Mouse (Mus musculus) hindbrain, embryonic 11.5 days (tissue): ENCODE results near the gene Atp13a4. TPM values are rescaled to one million over a fixed set of nuclear protein-coding genes. Genes with fewer than 3 reads are reported as not detected.

Experiments used
- ATAC-seq: fragments of 200-750 bp; cut with Nextera tagmentation; 2 replicates; pipeline ENCODE4 v1.8.0; 2017; ENCODE audit warnings: mild to moderate bottlenecking, moderate TSS enrichment, moderate library complexity; ENCODE audit not compliant: low FRiP score
- DNase-seq: peaks from one replicate; pipeline ENCODE4 v3.0.0-alpha.2; 2015; ENCODE audit warnings: low spot score
- H3K27ac ChIP-seq: fragments of 300-500 bp; sonication (generic); 2 replicates; pipeline ENCODE4 v1.5.1; 2014; ENCODE audit warnings: mild to moderate bottlenecking, low read depth, low read length
- H3K27me3 ChIP-seq: fragments of 300-500 bp; sonication (generic); 2 replicates; pipeline ENCODE4 v1.6.1; 2014; ENCODE audit warnings: mild to moderate bottlenecking, low read length, moderate library complexity, mixed read lengths; ENCODE audit not compliant: control insufficient read depth, insufficient read depth
- H3K36me3 ChIP-seq: fragments of 300-500 bp; sonication (generic); 2 replicates; pipeline ENCODE4 v1.6.1; 2014; ENCODE audit warnings: mild to moderate bottlenecking, low read length, moderate library complexity, mixed read lengths; ENCODE audit not compliant: control insufficient read depth, insufficient read depth
- H3K4me1 ChIP-seq: fragments of 300-500 bp; sonication (generic); replicated peaks from 2 replicates; pipeline ENCODE4 v1.6.1; 2014; ENCODE audit warnings: low read length, mixed read lengths; ENCODE audit not compliant: control insufficient read depth, insufficient read depth
- H3K4me2 ChIP-seq: fragments of 300-500 bp; sonication (generic); replicated peaks from 2 replicates; pipeline ENCODE4 v1.6.1; 2014; ENCODE audit warnings: mild to moderate bottlenecking, low read depth, low read length
- H3K4me3 ChIP-seq: fragments of 300-500 bp; sonication (generic); 2 replicates; pipeline ENCODE4 v1.5.1; 2014; ENCODE audit warnings: low read depth, low read length
- H3K9ac ChIP-seq: fragments of 300-500 bp; sonication (generic); 2 replicates; pipeline ENCODE4 v1.6.1; 2014; ENCODE audit warnings: low read depth, low read length
- H3K9me3 ChIP-seq: fragments of 300-500 bp; sonication (generic); 2 replicates; pipeline ENCODE4 v1.6.1; 2016; ENCODE audit warnings: low read length; ENCODE audit not compliant: control insufficient read depth
- WGBS: fragments of 180-500 bp; shearing (Covaris S2); extraction: QIAGEN DNeasy Blood & Tissue Kit; methylation state at CpG from one replicate; pipeline ENCODE4 v1.1.7; 2014; 5-methylcytosine and 5-hydroxymethylcytosine counted together
- polyA plus RNA-seq: library from polyadenylated mRNA; unstranded; fragments of >200 nt; fragmentation: Nextera tagmentation; extraction: Ambion mirVana; gene quantifications from 2 replicates; pipeline ENCODE4 v1.2.1, GENCODE M21; 2014

The Atp13a4 gene
- 0.51 TPM in 1 of 2 replicates, not detected in the other for polyA plus RNA-seq

GRCm38 (mm10) chr16:29544829-29545228 is at the start of gene Atp13a4:
Atp13a4 (minus strand) TSS chr16:29544864.
- Histone ChIP-seq H3K4me2 (no peak within 1 kb of the TSS), H3K4me1 (no peaks in the 10 kb centered on the region), H3K4me3 (no peak within 1 kb of the TSS), H3K27me3 (no peaks in the 10 kb centered on the region), H3K9ac (no peak within 1 kb of the TSS), H3K36me3 (no peaks in the 10 kb centered on the region), H3K27ac (no peak within 1 kb of the TSS), H3K9me3 (no peaks in the 10 kb centered on the region)
- no peak for ATAC-seq
- 90% methylated on average over 11 of the region's 11 CpGs for WGBS
- DNase-seq = no peak

- no peak for DNase-seq
- Histone ChIP-seq H3K4me3 (no peak overlapping the region), H3K27me3 (no peaks in the 10 kb centered on the region), H3K4me1 (no peaks in the 10 kb centered on the region), H3K27ac (no peak overlapping the region), H3K9ac (no peak overlapping the region), H3K9me3 (no peaks in the 10 kb centered on the region), H3K36me3 (no peaks in the 10 kb centered on the region), H3K4me2 (no peak overlapping the region)
- 88% methylated on average over 7 of the region's 7 CpGs for WGBS
- ATAC-seq = no peak
Measured at GRCm38 (mm10) chr16:29592171-29592570, 47.5 kb upstream of the Atp13a4 start.

GRCm38 (mm10) chr16:29579787-29580176 is 35.1 kb upstream of the Atp13a4 start:
- H3K4me2 ChIP-seq = peak overlapping the region; percentile 87
- H3K4me1 ChIP-seq = no peaks in the 10 kb centered on the region; the same call in 1 of the 2 replicates
- 10% methylated on average over 12 of the region's 12 CpGs for WGBS
- peak overlapping the region; percentile 94 for H3K4me3 ChIP-seq
- ATAC-seq (no peak), DNase-seq (no peak)
- H3K9ac ChIP-seq = peak overlapping the region; percentile 92
- no peaks in the 10 kb centered on the region for H3K27me3 ChIP-seq
- no peaks in the 10 kb centered on the region for H3K36me3 ChIP-seq
- no peaks in the 10 kb centered on the region for H3K9me3 ChIP-seq
- no peak overlapping the region for H3K27ac ChIP-seq

- no peaks in the 10 kb centered on the region for H3K36me3 ChIP-seq
- 2% methylated on average over 39 of the region's 39 CpGs for WGBS
- no peaks in the 10 kb centered on the region; the same call in 1 of the 2 replicates for H3K4me1 ChIP-seq
- no peaks in the 10 kb centered on the region for H3K9me3 ChIP-seq
- peak within 1 kb of the TSS; percentile 92 for H3K9ac ChIP-seq
- no peak within 1 kb of the TSS for H3K27ac ChIP-seq
- H3K4me3 ChIP-seq = peak within 1 kb of the TSS; percentile 94
- H3K4me2 ChIP-seq = peak within 1 kb of the TSS; percentile 87
- ATAC-seq (peak; percentile 99), DNase-seq (peak; percentile 99)
- H3K27me3 ChIP-seq = no peaks in the 10 kb centered on the region
Measured at GRCm38 (mm10) chr16:29579167-29579786, 34.6 kb upstream of the Atp13a4 start, which contains the start of gene Opa1. Opa1 (plus strand) TSS chr16:29579334.

GRCm38 (mm10) chr16:29575620-29576019 is 31.0 kb upstream of the Atp13a4 start:
- peak; percentile 29 for DNase-seq
- no peak overlapping the region for H3K4me3 ChIP-seq
- H3K9ac ChIP-seq = no peak overlapping the region
- H3K9me3 ChIP-seq = no peaks in the 10 kb centered on the region
- H3K4me2 ChIP-seq = no peak overlapping the region
- H3K27me3 ChIP-seq = no peaks in the 10 kb centered on the region
- H3K27ac ChIP-seq = no peak overlapping the region
- no peaks in the 10 kb centered on the region; the same call in 1 of the 2 replicates for H3K4me1 ChIP-seq
- ATAC-seq = no peak
- 16% methylated on average over 5 of the region's 5 CpGs for WGBS
- H3K36me3 ChIP-seq = no peaks in the 10 kb centered on the region

GRCm38 (mm10) chr16:29574013-29574412 is 29.3 kb upstream of the Atp13a4 start:
- no peaks in the 10 kb centered on the region for H3K36me3 ChIP-seq
- no peaks in the 10 kb centered on the region for H3K4me1 ChIP-seq
- WGBS = 73% methylated on average over 4 of the region's 4 CpGs
- DNase-seq (no peak), ATAC-seq (no peak)
- H3K27ac ChIP-seq = no peak overlapping the region
- no peak overlapping the region for H3K9ac ChIP-seq
- no peaks in the 10 kb centered on the region for H3K27me3 ChIP-seq
- no peak overlapping the region for H3K4me2 ChIP-seq
- no peaks in the 10 kb centered on the region for H3K9me3 ChIP-seq
- H3K4me3 ChIP-seq = no peak overlapping the region

- Histone ChIP-seq H3K27ac (no peak overlapping the region), H3K36me3 (no peaks in the 10 kb centered on the region), H3K4me3 (no peak overlapping the region), H3K9me3 (no peaks in the 10 kb centered on the region), H3K4me1 (no peaks in the 10 kb centered on the region), H3K27me3 (no peaks in the 10 kb centered on the region), H3K4me2 (no peak overlapping the region), H3K9ac (no peak overlapping the region)
- 9% methylated on average over 7 of the region's 7 CpGs for WGBS
- ATAC-seq (no peak), DNase-seq (peak; percentile 79)
Measured at GRCm38 (mm10) chr16:29560869-29561268, 16.2 kb upstream of the Atp13a4 start.

- H3K36me3 ChIP-seq = no peaks in the 10 kb centered on the region
- H3K9me3 ChIP-seq = no peaks in the 10 kb centered on the region
- ATAC-seq (no peak), DNase-seq (peak; percentile 4)
- no peaks in the 10 kb centered on the region for H3K27me3 ChIP-seq
- 56% methylated on average over 10 of the region's 10 CpGs for WGBS
- H3K27ac ChIP-seq = no peak overlapping the region
- H3K4me2 ChIP-seq = no peak overlapping the region
- H3K9ac ChIP-seq = no peak overlapping the region
- no peaks in the 10 kb centered on the region for H3K4me1 ChIP-seq
- H3K4me3 ChIP-seq = no peak overlapping the region
Measured at GRCm38 (mm10) chr16:29560454-29560853, 15.8 kb upstream of the Atp13a4 start.

- Histone ChIP-seq H3K27me3 (no peaks in the 10 kb centered on the region), H3K4me1 (no peaks in the 10 kb centered on the region), H3K4me2 (no peak overlapping the region), H3K36me3 (no peaks in the 10 kb centered on the region), H3K9me3 (no peaks in the 10 kb centered on the region), H3K9ac (no peak overlapping the region), H3K4me3 (no peak overlapping the region), H3K27ac (no peak overlapping the region)
- no peak for ATAC-seq
- WGBS = 85% methylated on average over 5 of the region's 5 CpGs
- no peak for DNase-seq
Measured at GRCm38 (mm10) chr16:29559667-29560066, 15.0 kb upstream of the Atp13a4 start.
